Mouse (Mus musculus) cerebellum, adult 9-10 months (tissue): ENCODE results near the gene Wscd2.
"Not testable (repeated sequence)": the region's sequence is repeated elsewhere in the genome, so short reads cannot be mapped to it uniquely, and the experiment has no call there.

ENCODE experiments used
- DNase-seq: peaks from one replicate; pipeline ENCODE4 v3.0.0; 2022

Gene Wscd2

GRCm38 (mm10) chr5:113585619-113586457 is 95.7 kb downstream of the Wscd2 start:
- not testable (repeated sequence) for DNase-seq

GRCm38 (mm10) chr5:113586458-113586849 is 96.3 kb downstream of the Wscd2 start:
- DNase-seq: peak; percentile 72

GRCm38 (mm10) chr5:113590010-113590640 is 100.0 kb downstream of the Wscd2 start:
- no peak for DNase-seq

GRCm38 (mm10) chr5:113591166-113591565 is 101.0 kb downstream of the Wscd2 start:
- DNase-seq: no peak

- DNase-seq: no peak
These were observed 101.7 kb downstream of the Wscd2 start for GRCm38 (mm10) chr5:113591751-113592230.

- no peak for DNase-seq
These were observed 104.0 kb downstream of the Wscd2 start for GRCm38 (mm10) chr5:113593911-113594705.

- DNase-seq: no peak
These were observed 106.1 kb downstream of the Wscd2 start for GRCm38 (mm10) chr5:113596252-113596651.

- DNase-seq: no peak
These were observed 106.7 kb downstream of the Wscd2 start for GRCm38 (mm10) chr5:113596780-113597353.

GRCm38 (mm10) chr5:113600181-113600580 is 110.0 kb downstream of the Wscd2 start:
- DNase-seq: no peak

- DNase-seq: no peak
These were observed 110.7 kb downstream of the Wscd2 start for GRCm38 (mm10) chr5:113600803-113601202.

- DNase-seq: no peak
These were observed 113.3 kb downstream of the Wscd2 start for GRCm38 (mm10) chr5:113603471-113603870.

GRCm38 (mm10) chr5:113604758-113605157 is 114.6 kb downstream of the Wscd2 start:
- DNase-seq: no peak

GRCm38 (mm10) chr5:113606121-113606520 is 116.0 kb downstream of the Wscd2 start:
- no peak for DNase-seq

- no peak for DNase-seq
These were observed 117.0 kb downstream of the Wscd2 start for GRCm38 (mm10) chr5:113606961-113607785.

GRCm38 (mm10) chr5:113607941-113608431 is 117.9 kb downstream of the Wscd2 start:
- DNase-seq: no peak

GRCm38 (mm10) chr5:113608511-113608910 is 118.4 kb downstream of the Wscd2 start:
- no peak for DNase-seq

- no peak for DNase-seq
These were observed 119.8 kb downstream of the Wscd2 start for GRCm38 (mm10) chr5:113609891-113610290.

GRCm38 (mm10) chr5:113610490-113610889 is 120.4 kb downstream of the Wscd2 start:
- no peak for DNase-seq

- DNase-seq: no peak
These were observed 121.0 kb downstream of the Wscd2 start for GRCm38 (mm10) chr5:113611131-113611530.

- DNase-seq: no peak
These were observed 121.7 kb downstream of the Wscd2 start for GRCm38 (mm10) chr5:113611771-113612233.

- peak; percentile 85 for DNase-seq
These were observed 128.6 kb downstream of the Wscd2 start for GRCm38 (mm10) chr5:113618716-113619115.

GRCm38 (mm10) chr5:113619151-113619550 is 129.0 kb downstream of the Wscd2 start:
- no peak for DNase-seq
